Mouse (Mus musculus): ENCODE results near the gene Sspn.

GRCm38 (mm10) chr6:145887719-145888118 lies 43.7 kb upstream of the Sspn start:
- TF ChIP-seq POLR2A (IDR thresholded peaks at IDR 0.05; ENCODE audit: extremely low read depth, insufficient read depth, low read length) = no peak
- no peak for TF ChIP-seq CTCF (IDR thresholded peaks at IDR 0.05; ENCODE audit: extremely low read depth, insufficient read depth, low read length)
